In genomic region chr9:67260835-67261599, GRCm38 (mm10) we compare ENCODE assay signal across 8 mouse cellular contexts.
DNase-seq lines count a peak whose midpoint lies in the region; ATAC-seq and TF ChIP-seq lines count a peak whose summit lies in the region.

No protein-coding gene starts in this region.

- H3K4me2 ChIP-seq in hindbrain, embryonic 16.5 days (ENCODE audit: low read length), result no peak overlapping the region
- H3K4me2 ChIP-seq in liver, postnatal 0 days (ENCODE audit: low read depth, low read length), result no peak overlapping the region

- peak; percentile 13 for DNase-seq in c-Kit-positive CD71-negative TER-119-negative erythroid progenitor cells, embryonic 14.5 days (ENCODE audit: low read depth)
- DNase-seq in liver, postnatal 0 days, result no peak
- no peak for DNase-seq in left cerebral cortex, adult 18-20 months (ENCODE audit: low spot score in 2 of 2)
- DNase-seq in urinary bladder, postnatal 36 days (ENCODE audit: low spot score in 2 of 2), result no peak

- H3K4me3 ChIP-seq in ES-Bruce4 (ENCODE audit: low read depth, low read length), result no peak overlapping the region
- no peak overlapping the region for H3K4me3 ChIP-seq in hindbrain, embryonic 16.5 days (ENCODE audit: low read length)
- no peak overlapping the region for H3K4me3 ChIP-seq in liver, postnatal 0 days (ENCODE audit: low read depth, low read length)

- ATAC-seq in hindbrain, embryonic 16.5 days, result peak; percentile 45; the same call in 1 of the 2 replicates
- peak; percentile 67 for ATAC-seq in liver, postnatal 0 days
- ATAC-seq in megakaryocyte-erythroid progenitor cell, adult 5-6 weeks (replicated peaks; ENCODE audit: low FRiP score, low TSS enrichment, poor library complexity, severe bottlenecking), result no peak
- ATAC-seq in monocyte, adult 5-6 weeks (replicated peaks; ENCODE audit: insufficient number of reproducible peaks, low FRiP score, low TSS enrichment, poor library complexity, severe bottlenecking), result no peak

- no peaks in the 10 kb centered on the region for H3K9me3 ChIP-seq in ES-Bruce4 (replicated peaks; ENCODE audit: control insufficient read depth, insufficient read depth, low read length, poor library complexity, severe bottlenecking)
- H3K9me3 ChIP-seq in hindbrain, embryonic 16.5 days (ENCODE audit: control insufficient read depth, low read length), result no peaks in the 10 kb centered on the region
- H3K9me3 ChIP-seq in liver, postnatal 0 days (ENCODE audit: low read length), result no peaks in the 10 kb centered on the region

- TF ChIP-seq EP300 in ES-Bruce4 (IDR thresholded peaks at IDR 0.05; ENCODE audit: insufficient read depth, low read depth, low read length), result peak; percentile 73; the same call in 1 of the 2 replicates
- TF ChIP-seq EP300 in liver, postnatal 0 days (IDR thresholded peaks at IDR 0.05; ENCODE audit: low read depth), result no peak

- H3K27me3 ChIP-seq in ES-Bruce4 (ENCODE audit: control insufficient read depth, insufficient read depth, low read length, poor library complexity, severe bottlenecking), result no peaks in the 10 kb centered on the region
- no peaks in the 10 kb centered on the region for H3K27me3 ChIP-seq in hindbrain, embryonic 16.5 days (replicated peaks; ENCODE audit: control insufficient read depth, insufficient read depth, low read length)
- no peaks in the 10 kb centered on the region for H3K27me3 ChIP-seq in liver, postnatal 0 days (ENCODE audit: insufficient read depth, low read length)

- H3K36me3 ChIP-seq in ES-Bruce4 (ENCODE audit: control insufficient read depth, insufficient read depth, low read length, poor library complexity, severe bottlenecking), result no peaks in the 10 kb centered on the region
- no peaks in the 10 kb centered on the region for H3K36me3 ChIP-seq in hindbrain, embryonic 16.5 days (ENCODE audit: control insufficient read depth, insufficient read depth, low read length)
- no peaks in the 10 kb centered on the region for H3K36me3 ChIP-seq in liver, postnatal 0 days (replicated peaks; ENCODE audit: insufficient read depth, low read length)

- no peak overlapping the region for H3K9ac ChIP-seq in ES-Bruce4 (ENCODE audit: low read depth, poor library complexity, severe bottlenecking)
- no peak overlapping the region for H3K9ac ChIP-seq in hindbrain, embryonic 16.5 days (ENCODE audit: low read depth, low read length)
- H3K9ac ChIP-seq in liver, postnatal 0 days (replicated peaks), result no peak overlapping the region

- TF ChIP-seq CTCF in ES-Bruce4 (IDR thresholded peaks at IDR 0.05; ENCODE audit: low read depth, low read length), result peak; percentile 4
- TF ChIP-seq CTCF in liver, postnatal 0 days (IDR thresholded peaks at IDR 0.05; ENCODE audit: low read depth), result no peak

- H3K27ac ChIP-seq in ES-Bruce4 (ENCODE audit: insufficient read depth, low read length), result peak overlapping the region; percentile 69
- no peak overlapping the region for H3K27ac ChIP-seq in hindbrain, embryonic 16.5 days (ENCODE audit: low read depth, low read length)
- H3K27ac ChIP-seq in liver, postnatal 0 days (ENCODE audit: low read depth), result no peak overlapping the region

- H3K4me1 ChIP-seq in ES-Bruce4 (ENCODE audit: control insufficient read depth, insufficient read depth, low read length), result peaks cover 4% of the 10 kb centered on the region
- peaks cover 13% of the 10 kb centered on the region for H3K4me1 ChIP-seq in hindbrain, embryonic 16.5 days (ENCODE audit: control insufficient read depth, insufficient read depth, low read depth, low read length)
- H3K4me1 ChIP-seq in liver, postnatal 0 days (ENCODE audit: insufficient read depth), result no peaks in the 10 kb centered on the region

- 23% methylated on average over 13 of the region's 13 CpGs for WGBS in hindbrain, embryonic 16.5 days
- 36% methylated on average over 13 of the region's 13 CpGs for WGBS in liver, postnatal 0 days (ENCODE audit: insufficient replicate concordance)

- TF ChIP-seq POLR2A in ES-Bruce4 (IDR thresholded peaks at IDR 0.05; ENCODE audit: insufficient read depth, low read length), result no peak

Comparison
In these comparisons a context has a peak if more than half of its experiments do, and no peak if none do; other contexts are left out.
1. ATAC-seq: peak in hindbrain, embryonic 16.5 days (single experiment) and liver, postnatal 0 days (single experiment); none in megakaryocyte-erythroid progenitor cell, adult 5-6 weeks (single experiment) and monocyte, adult 5-6 weeks (single experiment).